Mouse (Mus musculus): ENCODE measurements around the gene Creb5. TPM values are rescaled to one million over a fixed set of nuclear protein-coding genes. Genes with fewer than 3 reads are reported as not detected.

The Creb5 gene
- 4.0 and 4.8 TPM in 2 replicates for polyA plus RNA-seq (2015; fragmentation: Nextera tagmentation; extraction: Ambion mirVana)

GRCm38 (mm10) chr6:53287038-53287561, at the start of gene Creb5:
Gene Creb5, plus strand, starts transcription at chr6:53287270.

Other genes starting within 250 kb of the Creb5 start
- gene Jazf1, start 218.6 kb upstream of the Creb5 start, polyA plus RNA-seq (2015; fragmentation: Nextera tagmentation; extraction: Ambion mirVana) = 60.1 and 61.4 TPM in 2 replicates